Comparison of ENCODE assay signal across 9 mouse cellular contexts in the genomic region with DNA sequence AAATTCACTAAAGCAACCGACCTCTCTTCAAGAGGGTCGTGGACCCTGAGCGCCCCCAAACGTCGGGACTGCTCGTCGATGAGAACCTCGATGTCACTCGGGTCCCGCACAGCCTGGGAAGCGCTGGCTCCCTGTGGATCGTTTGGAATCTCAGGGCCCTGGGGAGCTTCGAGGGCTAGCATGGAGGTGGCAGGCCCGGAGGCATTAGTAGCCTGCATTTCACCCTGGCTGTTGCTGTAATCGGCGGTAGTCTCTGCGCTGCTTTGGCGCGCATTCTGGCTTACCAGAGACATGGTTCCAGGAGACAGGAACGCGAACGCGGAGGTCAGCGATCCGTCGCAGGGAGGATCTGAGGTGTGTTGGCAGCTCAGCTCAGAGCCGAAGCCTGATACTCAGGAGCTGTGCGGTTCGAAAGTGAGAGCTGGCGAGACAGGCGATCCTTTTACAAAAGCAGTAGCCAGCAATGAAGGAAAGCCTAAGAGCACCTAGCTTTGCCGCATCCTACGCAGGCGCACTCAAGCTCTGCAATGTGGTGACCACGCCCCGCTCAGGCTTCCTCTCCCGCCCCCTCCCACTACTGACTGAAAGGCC. TPM values are rescaled to one million over a fixed set of nuclear protein-coding genes. Genes with fewer than 3 reads are reported as not detected.
A peak's percentile ranks its signal among the peaks of the same experiment; 100 is the strongest.
DNase-seq lines count a peak whose midpoint lies in the region; ATAC-seq and TF ChIP-seq lines count a peak whose summit lies in the region.
"Had no signal": no experiment of that assay in that cellular context is flagged by ENCODE, and none has a peak within 500 bp of the region (broad histone marks: within the 10 kb centered on the region; RNA-seq: fewer than 3 reads in every experiment).

Gene Magee2 (minus strand): TSS at position 517 of the 591 bp plus-strand sequence.

- intact Hi-C loops in gastrocnemius, adult 2 months (cut with DNase I), result no loop called here

- H3K4me2 ChIP-seq in forebrain, embryonic 11.5 days (ENCODE audit: low read depth, low read length, severe bottlenecking), result peak within 1 kb of the TSS; percentile 50
- peak within 1 kb of the TSS; percentile 57 for H3K4me2 ChIP-seq in hindbrain, embryonic 16.5 days (ENCODE audit: low read length)
- H3K4me2 ChIP-seq in midbrain, embryonic 12.5 days (replicated peaks), result peak within 1 kb of the TSS; percentile 54
- H3K4me2 ChIP-seq in stomach, postnatal 0 days (replicated peaks; ENCODE audit: low read depth), result peak within 1 kb of the TSS; percentile 55

- no peak within 1 kb of the TSS for H3K27ac ChIP-seq in gastrocnemius, adult 2 months
- no peak within 1 kb of the TSS for H3K27ac ChIP-seq in forebrain, embryonic 11.5 days (ENCODE audit: low read depth, low read length)
- H3K27ac ChIP-seq in hindbrain, embryonic 16.5 days (ENCODE audit: low read depth, low read length), result peak within 1 kb of the TSS; percentile 71
- H3K27ac ChIP-seq in limb, embryonic 10.5 days, result peak within 1 kb of the TSS; percentile 64; the same call in 1 of the 2 replicates
- peak within 1 kb of the TSS; percentile 42; the same call in 1 of the 2 replicates for H3K27ac ChIP-seq in midbrain, embryonic 12.5 days (replicated peaks)
- H3K27ac ChIP-seq in stomach, postnatal 0 days (replicated peaks), result no peak within 1 kb of the TSS

- H3K4me3 ChIP-seq in gastrocnemius, adult 2 months, result peak within 1 kb of the TSS; percentile 63
- H3K4me3 ChIP-seq in forebrain, embryonic 11.5 days (ENCODE audit: low read depth, low read length), result peak within 1 kb of the TSS; percentile 39
- H3K4me3 ChIP-seq in hindbrain, embryonic 16.5 days (ENCODE audit: low read length), result peak within 1 kb of the TSS; percentile 51
- H3K4me3 ChIP-seq in limb, embryonic 10.5 days, result peak within 1 kb of the TSS; percentile 55
- peak within 1 kb of the TSS; percentile 49 for H3K4me3 ChIP-seq in midbrain, embryonic 12.5 days
- H3K4me3 ChIP-seq in stomach, postnatal 0 days (ENCODE audit: low read depth, low read length), result peak within 1 kb of the TSS; percentile 37

- H3K4me1 ChIP-seq in forebrain, embryonic 11.5 days (replicated peaks; ENCODE audit: control insufficient read depth, insufficient read depth, low read length), result no peaks in the 10 kb centered on the region
- no peaks in the 10 kb centered on the region for H3K4me1 ChIP-seq in hindbrain, embryonic 16.5 days (ENCODE audit: control insufficient read depth, insufficient read depth, low read depth, low read length)
- H3K4me1 ChIP-seq in limb, embryonic 10.5 days, result peaks cover 3% of the 10 kb centered on the region; the same call in 1 of the 2 replicates
- no peaks in the 10 kb centered on the region for H3K4me1 ChIP-seq in midbrain, embryonic 12.5 days
- H3K4me1 ChIP-seq in stomach, postnatal 0 days (replicated peaks; ENCODE audit: control insufficient read depth, insufficient read depth), result no peaks in the 10 kb centered on the region

- H3K27me3 ChIP-seq in forebrain, embryonic 11.5 days (ENCODE audit: control insufficient read depth, insufficient read depth, low read length), result peaks cover 34% of the 10 kb centered on the region
- peaks cover 6% of the 10 kb centered on the region; the same call in 1 of the 2 replicates for H3K27me3 ChIP-seq in hindbrain, embryonic 16.5 days (replicated peaks; ENCODE audit: control insufficient read depth, insufficient read depth, low read length)
- H3K27me3 ChIP-seq in limb, embryonic 10.5 days (ENCODE audit: low read depth, poor library complexity, severe bottlenecking), result peaks cover 80% of the 10 kb centered on the region
- H3K27me3 ChIP-seq in midbrain, embryonic 12.5 days, result peaks cover 63% of the 10 kb centered on the region
- no peaks in the 10 kb centered on the region for H3K27me3 ChIP-seq in stomach, postnatal 0 days (ENCODE audit: control insufficient read depth, insufficient read depth, low read length)

- ATAC-seq in forebrain, embryonic 11.5 days (replicated peaks; ENCODE audit: low FRiP score), result peak; percentile 91
- ATAC-seq in hindbrain, embryonic 16.5 days, result peak; percentile 98
- ATAC-seq in midbrain, embryonic 12.5 days (ENCODE audit: low FRiP score, low read depth), result peak; percentile 94
- no peak for ATAC-seq in stomach, postnatal 0 days (ENCODE audit: low FRiP score, low TSS enrichment)

- WGBS in forebrain, embryonic 11.5 days, result 18% methylated on average over 37 of the region's 37 CpGs
- WGBS in hindbrain, embryonic 16.5 days, result 17% methylated on average over 36 of the region's 37 CpGs
- WGBS in limb, embryonic 10.5 days, result 12% methylated on average over 37 of the region's 37 CpGs
- 24% methylated on average over 37 of the region's 37 CpGs for WGBS in midbrain, embryonic 12.5 days
- 16% methylated on average over 37 of the region's 37 CpGs for WGBS in stomach, postnatal 0 days

- no peaks in the 10 kb centered on the region for H3K9me3 ChIP-seq in forebrain, embryonic 11.5 days (ENCODE audit: control insufficient read depth, low read length)
- H3K9me3 ChIP-seq in hindbrain, embryonic 16.5 days (ENCODE audit: control insufficient read depth, low read length), result no peaks in the 10 kb centered on the region
- H3K9me3 ChIP-seq in limb, embryonic 10.5 days (replicated peaks), result no peaks in the 10 kb centered on the region
- H3K9me3 ChIP-seq in midbrain, embryonic 12.5 days, result no peaks in the 10 kb centered on the region
- no peaks in the 10 kb centered on the region for H3K9me3 ChIP-seq in stomach, postnatal 0 days (ENCODE audit: control insufficient read depth, low read length)
- H3K9me3 ChIP-seq: G1E had no signal

- DNase-seq in gastrocnemius, adult 2 months, result no peak
- DNase-seq in gastrocnemius, adult 18-20 months (ENCODE audit: low spot score), result no peak
- peak; percentile 32 for DNase-seq in adrenal gland, postnatal 14 days
- DNase-seq in forebrain, embryonic 11.5 days (ENCODE audit: low spot score), result peak; percentile 70
- DNase-seq in limb, embryonic 10.5 days (ENCODE audit: low spot score), result peak; percentile 53
- DNase-seq in stomach, postnatal 0 days (ENCODE audit: low spot score), result peak; percentile 16

- H3K9ac ChIP-seq in forebrain, embryonic 11.5 days (ENCODE audit: low read length), result peak within 1 kb of the TSS; percentile 45; the same call in 1 of the 2 replicates
- H3K9ac ChIP-seq in hindbrain, embryonic 16.5 days (ENCODE audit: low read depth, low read length), result peak within 1 kb of the TSS; percentile 65
- H3K9ac ChIP-seq in midbrain, embryonic 12.5 days (replicated peaks), result peak within 1 kb of the TSS; percentile 59
- H3K9ac ChIP-seq in stomach, postnatal 0 days (ENCODE audit: low read length), result no peak within 1 kb of the TSS

- no peak for TF ChIP-seq EP300 in stomach, postnatal 0 days (optimal IDR thresholded peaks at IDR 0.05)

- H3K36me3 ChIP-seq in forebrain, embryonic 11.5 days (ENCODE audit: control insufficient read depth, insufficient read depth, low read length), result no peaks in the 10 kb centered on the region
- H3K36me3 ChIP-seq in hindbrain, embryonic 16.5 days (ENCODE audit: control insufficient read depth, insufficient read depth, low read length), result no peaks in the 10 kb centered on the region
- H3K36me3 ChIP-seq in limb, embryonic 10.5 days, result no peaks in the 10 kb centered on the region
- no peaks in the 10 kb centered on the region for H3K36me3 ChIP-seq in midbrain, embryonic 12.5 days
- H3K36me3 ChIP-seq in stomach, postnatal 0 days (ENCODE audit: control insufficient read depth, insufficient read depth, low read length), result no peaks in the 10 kb centered on the region
- H3K36me3 ChIP-seq: G1E had no signal

- TF ChIP-seq CTCF in gastrocnemius, adult 2 months (IDR thresholded peaks at IDR 0.05), result no peak; the same call in 1 of the 2 replicates
- peak; percentile 49 for TF ChIP-seq CTCF in stomach, postnatal 0 days (IDR thresholded peaks at IDR 0.05; ENCODE audit: low read depth)

RNA-seq across cellular contexts. Expression of gene Magee2, which starts in this region (rescaled TPM):
- not detected for total RNA-seq in gastrocnemius, adult 2 months (2021)
- not detected for total RNA-seq in gastrocnemius, adult 18-20 months (2021)
- total RNA-seq in adrenal gland, postnatal 14 days (2021), result 0.22 and 0.45 TPM in 2 replicates
- 5.3 and 6.7 TPM in 2 replicates for polyA plus RNA-seq in forebrain, embryonic 11.5 days (2014; fragmentation: Nextera tagmentation; extraction: Ambion mirVana)
- polyA plus RNA-seq in hindbrain, embryonic 16.5 days (2015; fragmentation: Nextera tagmentation; extraction: Ambion mirVana), result 35.9 and 40.3 TPM in 2 replicates
- polyA plus RNA-seq in limb, embryonic 10.5 days (2016; fragmentation: Nextera tagmentation; extraction: Ambion mirVana), result 3.5 and 6.2 TPM in 2 replicates
- polyA plus RNA-seq in midbrain, embryonic 12.5 days (2016; fragmentation: Nextera tagmentation; extraction: Ambion mirVana), result 9.1 and 9.3 TPM in 2 replicates
- 0.68 and 0.82 TPM in 2 replicates for polyA plus RNA-seq in stomach, postnatal 0 days (2015; fragmentation: Nextera tagmentation; extraction: Ambion mirVana)
- total RNA-seq: G1E had no signal
- polyA plus RNA-seq: G1E had no signal

Comparison
In these comparisons a context has a peak if more than half of its experiments do, and no peak if none do; other contexts are left out.
1. Peak in DNase-seq in adrenal gland, postnatal 14 days; RNA of the gene not detected or under 1 TPM.
2. Peak in DNase-seq, H3K4me3 ChIP-seq and H3K4me2 ChIP-seq in stomach, postnatal 0 days; RNA of the gene not detected or under 1 TPM.
3. DNase-seq: peak in forebrain, embryonic 11.5 days (single experiment) and limb, embryonic 10.5 days (single experiment); none in gastrocnemius, adult 2 months (single experiment) and gastrocnemius, adult 18-20 months (single experiment).
4. H3K27ac ChIP-seq: peak in hindbrain, embryonic 16.5 days (single experiment), limb, embryonic 10.5 days (single experiment) and midbrain, embryonic 12.5 days (single experiment); none in gastrocnemius, adult 2 months (single experiment), forebrain, embryonic 11.5 days (single experiment) and stomach, postnatal 0 days (single experiment).
5. Peak in every context shown above with its lines, with median percentiles within 50 percentile points of each other: H3K4me3 ChIP-seq and H3K4me2 ChIP-seq.